Mouse (Mus musculus) liver, embryonic 13.5 days (tissue): ENCODE measurements around the gene Gm20422. TPM values are rescaled to one million over a fixed set of nuclear protein-coding genes. Genes with fewer than 3 reads are reported as not detected.

ENCODE experiments used
- ATAC-seq: fragments of 200-750 bp; cut with Nextera tagmentation; 2 replicates; pipeline ENCODE4 v1.8.0; 2017; ENCODE audit warnings: low read depth, mild to moderate bottlenecking, moderate number of reproducible peaks, moderate library complexity
- DNase-seq: peaks from one replicate; pipeline ENCODE4 v3.0.0; 2022
- H3K27ac ChIP-seq: fragments of 300-500 bp; sonication (generic); 2 replicates; pipeline ENCODE4 v1.5.1; 2015; ENCODE audit warnings: moderate library complexity, mild to moderate bottlenecking, inconsistent platforms
- H3K27me3 ChIP-seq: fragments of 300-500 bp; sonication (generic); 2 replicates; pipeline ENCODE4 v1.6.1; 2015; ENCODE audit warnings: mild to moderate bottlenecking, inconsistent platforms
- H3K36me3 ChIP-seq: fragments of 300-500 bp; sonication (generic); 2 replicates; pipeline ENCODE4 v1.6.1; 2015; ENCODE audit warnings: mild to moderate bottlenecking, inconsistent platforms
- H3K4me1 ChIP-seq: fragments of 300-500 bp; sonication (generic); replicated peaks from 2 replicates; pipeline ENCODE4 v1.6.1; 2015; ENCODE audit warnings: inconsistent platforms
- H3K4me2 ChIP-seq: fragments of 300-500 bp; sonication (generic); 2 replicates; pipeline ENCODE4 v1.6.1; 2015; ENCODE audit warnings: inconsistent platforms, mild to moderate bottlenecking, moderate library complexity
- H3K4me3 ChIP-seq: fragments of 300-500 bp; sonication (generic); replicated peaks from 2 replicates; pipeline ENCODE4 v1.5.1; 2015; ENCODE audit warnings: mild to moderate bottlenecking, inconsistent platforms
- H3K9ac ChIP-seq: fragments of 300-500 bp; sonication (generic); 2 replicates; pipeline ENCODE4 v1.6.1; 2015; ENCODE audit warnings: mild to moderate bottlenecking, inconsistent platforms
- H3K9me3 ChIP-seq: fragments of 300-500 bp; sonication (generic); replicated peaks from 2 replicates; pipeline ENCODE4 v1.6.1; 2016; ENCODE audit warnings: inconsistent platforms
- whole genome bisulfite sequencing: fragments of 180-500 bp; shearing (Covaris S2); methylation state at CpG from one replicate; pipeline ENCODE4 v1.1.7; 2015; ENCODE audit not compliant: insufficient replicate concordance; 5-methylcytosine and 5-hydroxymethylcytosine counted together
- polyA plus RNA-seq: library from polyadenylated mRNA; unstranded; fragments of >200 nt; fragmentation: Nextera tagmentation; extraction: Ambion mirVana; gene quantifications from 2 replicates; pipeline ENCODE4 v1.2.1, GENCODE M21; 2015

Gm20422 gene
- polyA plus RNA-seq, 1 experiment from 2014 or later, result 0.63 TPM

- Histone ChIP-seq H3K9ac (no peak overlapping the region), H3K4me3 (no peak overlapping the region), H3K9me3 (no peaks in the 10 kb centered on the region), H3K4me1 (peaks cover 34% of the 10 kb centered on the region), H3K27ac (no peak overlapping the region), H3K4me2 (no peak overlapping the region), H3K27me3 (no peaks in the 10 kb centered on the region), H3K36me3 (peaks cover 54% of the 10 kb centered on the region)
- WGBS, result 89% methylated on average over 4 of the region's 4 CpGs
- ATAC-seq (no peak), DNase-seq (no peak)
Observed at GRCm38 (mm10) chr8:69793666-69794065, 19.0 kb upstream of the Gm20422 start.

- Histone ChIP-seq H3K4me2 (peak overlapping the region; percentile 89), H3K27me3 (no peaks in the 10 kb centered on the region), H3K27ac (peak overlapping the region; percentile 98), H3K4me1 (peaks cover 34% of the 10 kb centered on the region), H3K4me3 (peak overlapping the region; percentile 100), H3K9me3 (no peaks in the 10 kb centered on the region), H3K36me3 (peaks cover 33% of the 10 kb centered on the region), H3K9ac (peak overlapping the region; percentile 96)
- DNase-seq (peak; percentile 36), ATAC-seq (peak; percentile 57)
- under 1% methylated on average over 48 of the region's 48 CpGs for WGBS
Observed at GRCm38 (mm10) chr8:69791415-69792068, 16.9 kb upstream of the Gm20422 start.

- Histone ChIP-seq H3K9me3 (no peaks in the 10 kb centered on the region), H3K27ac (peak within 1 kb of the TSS; percentile 98), H3K4me3 (peak within 1 kb of the TSS; percentile 100), H3K4me2 (peak within 1 kb of the TSS; percentile 89), H3K4me1 (peaks cover 34% of the 10 kb centered on the region), H3K9ac (peak within 1 kb of the TSS; percentile 96), H3K36me3 (peaks cover 26% of the 10 kb centered on the region), H3K27me3 (no peaks in the 10 kb centered on the region)
- under 1% methylated on average over 38 of the region's 38 CpGs for whole genome bisulfite sequencing
- ATAC-seq (peak; percentile 92), DNase-seq (peak; percentile 84)
Observed at GRCm38 (mm10) chr8:69790773-69791367, 16.2 kb upstream of the Gm20422 start, which contains the start of the genes Atp13a1 and Zfp866. Atp13a1 (plus strand) TSS chr8:69791163. Zfp866 (minus strand) TSS chr8:69791178.

- Histone ChIP-seq H3K4me1 (peaks cover 34% of the 10 kb centered on the region), H3K4me3 (peak overlapping the region; percentile 100), H3K27me3 (no peaks in the 10 kb centered on the region), H3K27ac (peak overlapping the region; percentile 98), H3K9me3 (no peaks in the 10 kb centered on the region), H3K36me3 (peaks cover 21% of the 10 kb centered on the region), H3K4me2 (peak overlapping the region; percentile 89), H3K9ac (peak overlapping the region; percentile 96)
- WGBS, result 14% methylated on average over 11 of the region's 11 CpGs
- ATAC-seq, result peak; percentile 21; the same call in 1 of the 2 replicates
- DNase-seq, result no peak
Observed at GRCm38 (mm10) chr8:69790364-69790763, 15.7 kb upstream of the Gm20422 start.

- Histone ChIP-seq H3K27me3 (no peaks in the 10 kb centered on the region), H3K27ac (peak overlapping the region; percentile 98), H3K4me1 (peaks cover 34% of the 10 kb centered on the region), H3K4me3 (peak overlapping the region; percentile 100), H3K4me2 (peak overlapping the region; percentile 89), H3K9me3 (no peaks in the 10 kb centered on the region), H3K9ac (peak overlapping the region; percentile 96), H3K36me3 (peaks cover 15% of the 10 kb centered on the region)
- 51% methylated on average over 5 of the region's 5 CpGs for WGBS
- ATAC-seq, result no peak
- no peak for DNase-seq
Observed at GRCm38 (mm10) chr8:69789731-69790130, 15.0 kb upstream of the Gm20422 start.

- Histone ChIP-seq H3K27ac (peak overlapping the region; percentile 31), H3K4me1 (peaks cover 34% of the 10 kb centered on the region), H3K4me2 (no peak overlapping the region), H3K4me3 (no peak overlapping the region), H3K36me3 (peaks cover 8% of the 10 kb centered on the region), H3K9me3 (no peaks in the 10 kb centered on the region), H3K27me3 (no peaks in the 10 kb centered on the region), H3K9ac (0 out of 2 replicates have a peak overlapping the region, but pooled peaks have one; percentile 22)
- ATAC-seq (no peak), DNase-seq (no peak)
- 36% methylated on average over 5 of the region's 5 CpGs for WGBS
Observed at GRCm38 (mm10) chr8:69789105-69789504, 14.4 kb upstream of the Gm20422 start.

GRCm38 (mm10) chr8:69777111-69777510, 2.4 kb upstream of the Gm20422 start:
- DNase-seq, result no peak
- ATAC-seq, result no peak
- Histone ChIP-seq H3K27me3 (no peaks in the 10 kb centered on the region), H3K27ac (no peak overlapping the region), H3K4me1 (peaks cover 34% of the 10 kb centered on the region), H3K4me2 (no peak overlapping the region), H3K9ac (no peak overlapping the region), H3K9me3 (no peaks in the 10 kb centered on the region), H3K36me3 (peaks cover 4% of the 10 kb centered on the region; the same call in 1 of the 2 replicates), H3K4me3 (no peak overlapping the region)
- 64% methylated on average over 12 of the region's 12 CpGs for WGBS

- H3K9me3 ChIP-seq, result no peaks in the 10 kb centered on the region
- H3K9ac ChIP-seq, result peak overlapping the region; percentile 19; the same call in 1 of the 2 replicates
- H3K4me1 ChIP-seq, result peaks cover 49% of the 10 kb centered on the region
- 29% methylated on average over 2 of the region's 2 CpGs for WGBS
- no peaks in the 10 kb centered on the region for H3K27me3 ChIP-seq
- H3K4me3 ChIP-seq, result peak overlapping the region; percentile 89
- H3K36me3 ChIP-seq, result peaks cover 16% of the 10 kb centered on the region
- DNase-seq (no peak), ATAC-seq (no peak)
- peak overlapping the region; percentile 37; the same call in 1 of the 2 replicates for H3K27ac ChIP-seq
- peak overlapping the region; percentile 59 for H3K4me2 ChIP-seq
Observed at GRCm38 (mm10) chr8:69775149-69775534, 456 bp upstream of the Gm20422 start.

- H3K9me3 ChIP-seq, result no peaks in the 10 kb centered on the region
- H3K27me3 ChIP-seq, result no peaks in the 10 kb centered on the region
- no peak for ATAC-seq
- no peak overlapping the region for H3K9ac ChIP-seq
- no peak overlapping the region for H3K4me3 ChIP-seq
- H3K36me3 ChIP-seq, result peaks cover 45% of the 10 kb centered on the region
- no peak for DNase-seq
- H3K27ac ChIP-seq, result no peak overlapping the region
- WGBS, result 82% methylated on average over 2 of the region's 2 CpGs
- no peak overlapping the region for H3K4me2 ChIP-seq
- H3K4me1 ChIP-seq, result peaks cover 47% of the 10 kb centered on the region
Observed at GRCm38 (mm10) chr8:69772106-69772505, 2.6 kb downstream of the Gm20422 start.

GRCm38 (mm10) chr8:69771221-69771620, 3.5 kb downstream of the Gm20422 start:
- no peak for ATAC-seq

GRCm38 (mm10) chr8:69761814-69762445, 12.8 kb downstream of the Gm20422 start:
- H3K27ac ChIP-seq, result no peak overlapping the region
- peaks cover 74% of the 10 kb centered on the region for H3K36me3 ChIP-seq
- 0 out of 2 replicates have a peak, but pooled peaks cover 6% of the 10 kb centered on the region for H3K9me3 ChIP-seq
- ATAC-seq (no peak), DNase-seq (no peak)
- 91% methylated on average over 4 of the region's 4 CpGs for WGBS
- H3K4me1 ChIP-seq, result no peaks in the 10 kb centered on the region
- H3K4me2 ChIP-seq, result no peak overlapping the region
- no peak overlapping the region for H3K9ac ChIP-seq
- no peaks in the 10 kb centered on the region for H3K27me3 ChIP-seq
- H3K4me3 ChIP-seq, result no peak overlapping the region

More at GRCm38 (mm10) chr8:69771221-69771620, 3.5 kb downstream of the Gm20422 start:
- H3K36me3 ChIP-seq, result peaks cover 54% of the 10 kb centered on the region
- no peak for DNase-seq
- 81% methylated on average over 9 of the region's 9 CpGs for WGBS
- H3K27me3 ChIP-seq, result no peaks in the 10 kb centered on the region
- 0 out of 2 replicates have a peak, but pooled peaks cover 4% of the 10 kb centered on the region for H3K9me3 ChIP-seq
- no peak overlapping the region for H3K9ac ChIP-seq
- H3K27ac ChIP-seq, result no peak overlapping the region
- H3K4me3 ChIP-seq, result no peak overlapping the region
- H3K4me2 ChIP-seq, result no peak overlapping the region
- H3K4me1 ChIP-seq, result peaks cover 47% of the 10 kb centered on the region
